Mouse (Mus musculus): ENCODE data around the gene Lpp. TPM values are rescaled to one million over a fixed set of nuclear protein-coding genes. Genes with fewer than 3 reads are reported as not detected.

Gene Lpp
- polyA plus RNA-seq, 1 experiment: not detected

- TF ChIP-seq GATA1 (IDR thresholded peaks at IDR 0.05; ENCODE audit: low read length): no peak
These were observed 214.7 kb downstream of the Lpp start for GRCm38 (mm10) chr16:24607896-24608457.

GRCm38 (mm10) chr16:24619458-24619857 lies 226.2 kb downstream of the Lpp start:
- no peak for TF ChIP-seq GATA1 (IDR thresholded peaks at IDR 0.05; ENCODE audit: low read length)

GRCm38 (mm10) chr16:24620021-24620420 lies 226.7 kb downstream of the Lpp start:
- no peak for TF ChIP-seq GATA1 (IDR thresholded peaks at IDR 0.05; ENCODE audit: low read length)

- TF ChIP-seq GATA1 (IDR thresholded peaks at IDR 0.05; ENCODE audit: low read length): no peak
These were observed 229.2 kb downstream of the Lpp start for GRCm38 (mm10) chr16:24622226-24623194.

GRCm38 (mm10) chr16:24624335-24624734 lies 231.0 kb downstream of the Lpp start:
- no peak for TF ChIP-seq GATA1 (IDR thresholded peaks at IDR 0.05; ENCODE audit: low read length)

GRCm38 (mm10) chr16:24625576-24625975 lies 232.3 kb downstream of the Lpp start:
- TF ChIP-seq GATA1 (IDR thresholded peaks at IDR 0.05; ENCODE audit: low read length): no peak

- TF ChIP-seq GATA1 (IDR thresholded peaks at IDR 0.05; ENCODE audit: low read length): no peak
These were observed 235.5 kb downstream of the Lpp start for GRCm38 (mm10) chr16:24628779-24629178.

GRCm38 (mm10) chr16:24629218-24630172 lies 236.2 kb downstream of the Lpp start:
- TF ChIP-seq GATA1 (IDR thresholded peaks at IDR 0.05; ENCODE audit: low read length): no peak

GRCm38 (mm10) chr16:24635381-24635919 lies 242.1 kb downstream of the Lpp start:
- TF ChIP-seq GATA1 (IDR thresholded peaks at IDR 0.05; ENCODE audit: low read length): no peak

- TF ChIP-seq GATA1 (IDR thresholded peaks at IDR 0.05; ENCODE audit: low read length): no peak
These were observed 243.6 kb downstream of the Lpp start for GRCm38 (mm10) chr16:24636894-24637293.

GRCm38 (mm10) chr16:24641003-24641797 lies 247.9 kb downstream of the Lpp start:
- no peak for TF ChIP-seq GATA1 (IDR thresholded peaks at IDR 0.05; ENCODE audit: low read length)

GRCm38 (mm10) chr16:24643024-24643635 lies 249.8 kb downstream of the Lpp start:
- no peak for TF ChIP-seq GATA1 (IDR thresholded peaks at IDR 0.05; ENCODE audit: low read length)

- TF ChIP-seq GATA1 (IDR thresholded peaks at IDR 0.05; ENCODE audit: low read length): no peak
These were observed 250.8 kb downstream of the Lpp start for GRCm38 (mm10) chr16:24644154-24644553.
